Mouse (Mus musculus) frontal cortex, postnatal 25 days (tissue): ENCODE measurements around the gene Tmem79.
"Not testable (repeated sequence)": the region's sequence is repeated elsewhere in the genome, so short reads cannot be mapped to it uniquely, and the experiment has no call there.

Experiments used
- DNase-seq, 2 experiments: peaks; one replicate each; pipeline ENCODE4 v3.0.0; 2022; ENCODE audit warnings: low spot score in 2 of 2

Gene Tmem79

GRCm38 (mm10) chr3:88285565-88285895 is 50.4 kb downstream of the Tmem79 start:
- DNase-seq = not testable (repeated sequence)

GRCm38 (mm10) chr3:88284815-88285564 is 51.0 kb downstream of the Tmem79 start:
- not testable (repeated sequence) for DNase-seq

GRCm38 (mm10) chr3:88281141-88281916 is 54.6 kb downstream of the Tmem79 start:
- DNase-seq = not testable (repeated sequence)

DNA sequence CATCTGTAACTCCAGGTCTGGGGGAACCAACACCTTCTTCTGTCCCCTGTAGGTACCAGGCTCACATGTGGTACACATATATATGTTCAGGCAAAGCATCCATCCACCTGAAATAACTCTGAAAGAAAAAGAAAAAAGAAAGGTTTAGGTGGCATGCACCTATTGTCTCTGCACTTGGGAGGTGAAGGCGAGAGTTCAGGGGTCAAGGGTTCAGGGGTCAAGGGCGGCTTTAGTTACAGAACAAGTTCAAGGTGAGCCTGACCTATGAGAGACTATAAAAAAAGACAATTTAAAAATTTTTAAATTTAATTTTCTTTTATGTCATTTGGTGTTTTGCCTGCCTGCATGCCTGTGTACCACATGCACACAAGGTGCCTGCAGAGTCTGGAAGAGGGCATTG is 55.9 kb downstream of the Tmem79 start:
- no peak for DNase-seq
